Mouse (Mus musculus): Measurements from ENCODE around the gene Utrn.

Gene Utrn

DNA sequence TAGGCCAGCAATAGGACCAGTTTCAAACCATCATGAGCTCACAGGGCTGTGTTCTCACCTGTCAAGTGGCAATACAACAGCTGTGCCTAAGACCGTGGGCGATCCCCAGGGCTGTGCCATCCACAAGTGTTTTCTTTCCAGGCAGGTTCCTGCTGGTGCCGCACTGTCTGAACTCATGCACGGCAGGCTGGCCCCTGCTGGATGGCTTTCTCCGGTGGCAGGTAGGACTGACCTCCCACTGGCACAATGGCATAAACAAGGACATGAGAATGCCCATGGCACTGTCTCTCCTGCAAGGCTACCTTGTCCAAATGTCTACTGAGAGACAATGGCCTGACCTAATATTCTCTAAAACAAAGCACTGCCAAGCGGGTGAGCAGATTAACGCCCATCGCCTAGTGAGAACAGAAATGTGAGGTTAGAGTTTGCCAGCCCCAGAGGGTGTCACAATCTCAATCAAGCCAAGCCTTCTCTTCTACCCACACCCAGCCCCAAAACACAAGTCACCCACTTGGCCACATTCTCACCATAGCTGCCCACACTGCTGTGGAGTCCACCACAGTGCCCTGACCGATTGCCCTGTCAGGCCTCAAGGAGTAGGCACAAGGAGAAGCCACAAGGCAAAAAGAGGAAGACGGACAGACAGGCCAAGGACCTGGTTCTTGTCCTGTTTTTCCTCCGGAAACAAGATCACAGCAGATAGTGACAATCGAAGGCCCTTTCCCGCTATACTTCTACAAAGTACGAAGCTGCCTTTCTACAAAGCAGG, 32.9 kb downstream of the Utrn start:
- DNase-seq (ENCODE audit: low spot score), result no peak

DNA sequence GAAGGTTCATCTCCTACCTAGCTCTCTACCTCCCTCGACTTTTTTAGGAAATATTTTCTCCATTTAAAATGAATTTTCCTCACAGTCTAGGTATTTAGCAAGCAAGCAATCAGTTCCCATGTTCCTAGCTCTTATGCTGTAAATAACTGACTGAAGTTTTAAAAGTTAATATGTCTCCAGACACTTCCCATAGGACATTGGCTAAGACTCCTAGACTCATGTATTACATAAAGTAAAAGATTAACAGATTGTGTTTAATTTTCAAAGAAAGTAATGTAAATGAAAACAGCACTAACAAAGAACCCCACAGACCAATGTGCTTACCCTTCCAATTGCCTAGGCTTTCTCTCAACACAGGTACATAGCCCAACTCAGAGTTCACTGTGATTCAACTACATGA, 35.0 kb downstream of the Utrn start:
- DNase-seq (ENCODE audit: low spot score), result no peak

DNA sequence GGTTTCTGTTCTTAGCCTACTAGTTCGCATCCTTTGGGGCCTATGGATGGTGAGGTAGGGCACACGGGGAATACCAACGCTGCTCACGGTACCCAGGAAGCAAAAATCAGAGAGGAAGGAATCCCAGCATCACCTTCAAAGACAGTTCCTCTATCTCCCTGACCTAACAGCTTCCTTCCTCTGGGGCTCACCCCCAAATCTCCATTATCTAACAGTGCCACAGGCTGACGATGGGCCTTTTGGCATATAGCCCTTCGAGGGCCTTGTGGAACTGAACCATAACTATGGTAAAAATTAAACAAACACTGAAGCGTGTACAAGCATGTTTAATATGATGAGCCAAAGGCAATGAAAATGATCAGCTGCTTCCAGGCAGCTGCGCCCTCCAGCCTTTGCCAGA, 37.0 kb downstream of the Utrn start:
- DNase-seq (ENCODE audit: low spot score), result no peak

DNA sequence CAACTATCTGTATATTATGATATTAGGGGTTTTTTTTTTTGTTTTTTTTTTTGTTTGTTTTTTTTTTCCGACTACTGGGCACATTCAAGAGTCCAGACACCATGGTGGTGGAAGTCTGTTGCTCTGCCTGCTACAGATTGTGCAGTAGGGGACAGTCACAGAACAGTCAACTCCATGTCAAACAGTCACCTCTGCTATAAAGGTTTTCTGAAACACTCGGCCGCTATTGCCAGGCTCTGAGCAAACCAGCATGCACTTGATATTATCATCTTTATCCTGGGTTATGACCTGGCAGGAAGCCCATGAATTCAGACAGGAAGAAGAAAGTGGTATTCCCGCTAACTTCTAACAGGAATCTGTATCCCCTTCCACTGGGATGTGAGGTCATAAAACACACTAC, 41.4 kb downstream of the Utrn start:
- DNase-seq (ENCODE audit: low spot score), result no peak

DNA sequence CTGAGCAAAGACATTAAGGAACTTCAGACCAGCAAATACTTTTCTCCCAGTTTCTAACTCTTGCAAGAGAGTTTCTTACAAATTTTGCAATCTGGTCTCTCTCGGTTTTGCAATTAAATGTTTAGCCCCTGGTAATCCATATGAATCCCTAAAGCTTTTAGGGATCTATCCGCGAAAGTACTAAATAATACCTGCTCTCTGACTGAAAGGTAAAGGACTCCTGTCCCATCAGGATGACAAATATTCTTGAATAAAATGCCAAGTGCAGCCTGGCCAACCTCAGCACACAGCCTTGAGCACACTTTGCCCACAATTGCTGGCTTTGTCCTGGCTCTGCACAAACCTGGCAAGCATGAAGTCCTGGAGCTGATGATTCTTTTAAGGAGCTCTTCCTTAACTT, 41.9 kb downstream of the Utrn start:
- no peak for DNase-seq (ENCODE audit: low spot score)

DNA sequence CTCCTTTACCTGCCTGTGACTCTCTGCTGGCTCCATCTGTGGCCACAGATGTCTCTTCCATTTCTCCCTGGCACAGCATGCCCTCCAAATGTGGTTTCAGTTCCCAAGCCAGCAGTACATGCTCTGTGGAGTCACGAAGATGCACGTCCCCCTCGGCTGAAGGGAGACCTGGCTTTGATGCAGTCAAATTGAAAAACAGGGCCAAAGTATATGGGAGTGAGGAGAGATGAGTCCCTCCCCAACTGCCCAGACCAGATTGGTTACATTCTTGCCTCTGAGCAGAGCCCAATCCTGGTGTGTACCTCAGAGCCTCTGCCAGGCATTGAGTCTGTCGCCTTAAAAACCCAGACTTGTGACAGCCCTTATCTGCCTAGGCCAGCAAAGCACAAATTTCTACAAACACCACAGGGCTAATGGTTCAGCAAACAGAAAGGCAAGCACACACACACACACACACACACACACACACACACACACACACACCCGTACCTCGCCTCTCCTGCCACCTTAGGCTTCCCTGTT, 42.3 kb downstream of the Utrn start:
- DNase-seq (ENCODE audit: low spot score), result no peak

DNA sequence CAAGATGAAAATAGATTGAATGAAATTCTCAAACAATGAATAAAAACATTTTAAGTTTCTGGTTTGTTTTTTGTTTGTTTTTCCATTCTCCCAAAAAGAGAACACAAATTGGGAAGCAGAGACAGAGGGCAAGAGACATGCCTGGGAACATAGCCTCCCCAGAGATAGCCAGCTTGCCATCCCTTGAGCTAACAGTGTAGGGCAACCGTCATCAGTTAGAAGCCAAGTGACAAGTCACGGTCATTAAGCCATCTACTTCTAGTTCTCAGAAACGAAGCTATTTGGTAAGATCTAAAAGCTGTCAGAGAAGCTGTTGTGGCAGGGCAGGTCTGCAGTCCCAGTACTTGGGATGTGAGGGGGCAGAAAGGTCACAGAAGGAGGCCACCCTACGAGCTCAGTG, 44.8 kb downstream of the Utrn start:
- DNase-seq (ENCODE audit: low spot score), result no peak

DNA sequence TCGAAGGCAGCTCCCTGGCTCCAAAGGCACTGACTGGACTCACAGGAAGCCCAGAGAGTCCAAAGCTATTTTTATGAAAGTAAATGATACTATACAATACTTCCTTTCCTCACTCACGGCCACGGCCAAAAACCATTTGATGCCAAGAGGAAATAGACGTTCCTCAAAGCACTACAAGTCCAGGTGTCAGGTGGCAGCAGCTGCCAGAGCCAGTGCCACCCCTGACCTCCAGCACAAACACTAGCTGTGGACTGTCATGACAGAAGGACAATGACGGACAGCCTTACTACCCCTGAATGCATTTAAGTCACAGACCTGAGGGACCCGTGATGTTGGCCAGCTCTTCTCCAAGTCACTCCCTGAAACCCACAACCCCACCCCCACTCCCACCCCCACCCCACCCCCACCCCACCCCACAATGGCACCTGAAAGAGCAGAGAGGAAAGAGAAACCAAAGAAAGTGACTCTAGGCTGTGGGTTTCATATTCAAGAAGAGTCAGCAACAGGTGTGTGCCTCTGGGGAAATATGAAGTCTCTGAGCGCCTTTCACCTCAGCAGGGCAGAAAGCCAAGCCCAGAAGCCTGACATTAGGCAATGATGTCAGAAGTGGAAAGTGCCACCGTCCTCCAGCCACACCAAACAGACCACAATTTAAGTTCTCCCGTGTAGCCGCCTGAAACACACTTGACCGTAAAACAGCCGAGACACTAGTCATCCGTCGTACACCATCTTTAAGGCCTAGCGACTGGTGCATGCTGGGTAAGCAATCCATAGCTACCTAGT, 45.5 kb downstream of the Utrn start:
- peak; percentile 81 for DNase-seq (ENCODE audit: low spot score)

DNA sequence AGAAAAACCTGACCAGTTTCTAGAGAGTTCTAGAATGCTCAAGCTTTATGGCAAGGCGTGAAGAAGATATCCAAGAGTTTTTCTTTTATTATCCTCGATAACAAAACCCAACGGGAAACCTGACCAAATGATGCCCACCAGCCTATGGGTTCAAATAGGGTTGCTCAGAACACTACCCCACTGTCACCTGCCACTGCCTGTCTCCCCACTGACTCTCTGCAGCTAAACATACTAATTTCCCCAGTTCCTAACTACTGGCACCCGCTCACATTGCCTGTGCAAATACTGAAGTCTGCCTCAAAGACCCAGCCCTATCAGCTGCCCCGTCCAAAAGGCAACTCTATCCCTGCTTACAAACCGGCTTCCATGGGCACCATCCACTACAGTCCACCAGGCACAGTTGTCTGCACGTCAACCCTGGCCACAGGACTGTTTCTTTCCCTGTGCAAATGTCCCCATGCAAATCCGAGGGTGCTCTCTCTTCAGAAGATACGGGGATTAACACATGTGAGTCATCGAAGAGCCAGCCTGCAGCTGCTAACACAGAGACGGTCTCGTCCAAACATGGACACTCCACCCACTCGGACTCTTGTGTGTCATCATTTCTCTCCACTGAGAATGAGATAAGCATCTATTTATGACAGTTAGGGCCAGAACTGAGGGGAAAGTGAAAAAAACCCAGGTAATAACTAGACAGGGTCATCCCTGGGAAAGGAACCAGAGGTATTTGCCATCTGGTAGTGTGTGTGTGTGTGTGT, 48.0 kb downstream of the Utrn start:
- DNase-seq (ENCODE audit: low spot score), result no peak

DNA sequence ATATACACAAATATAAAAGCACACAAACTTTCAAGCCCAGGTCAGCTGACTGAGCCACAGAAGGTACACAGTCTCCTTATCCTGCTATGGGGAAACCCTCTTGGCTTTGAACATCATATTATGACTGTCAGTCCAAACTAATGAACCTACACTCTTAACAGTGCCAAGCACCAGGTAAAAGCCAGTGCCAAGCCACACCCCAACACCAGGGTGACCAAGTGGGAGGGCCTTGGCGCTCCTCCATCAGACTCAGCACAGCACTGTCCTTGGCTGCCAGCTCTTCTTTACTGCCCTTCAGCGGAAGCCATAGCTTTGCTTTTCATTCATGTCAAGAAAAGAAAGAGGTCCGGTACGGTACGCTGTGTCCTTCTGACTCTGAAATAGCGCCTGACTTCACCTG, 51.8 kb downstream of the Utrn start:
- DNase-seq (ENCODE audit: low spot score), result no peak

DNA sequence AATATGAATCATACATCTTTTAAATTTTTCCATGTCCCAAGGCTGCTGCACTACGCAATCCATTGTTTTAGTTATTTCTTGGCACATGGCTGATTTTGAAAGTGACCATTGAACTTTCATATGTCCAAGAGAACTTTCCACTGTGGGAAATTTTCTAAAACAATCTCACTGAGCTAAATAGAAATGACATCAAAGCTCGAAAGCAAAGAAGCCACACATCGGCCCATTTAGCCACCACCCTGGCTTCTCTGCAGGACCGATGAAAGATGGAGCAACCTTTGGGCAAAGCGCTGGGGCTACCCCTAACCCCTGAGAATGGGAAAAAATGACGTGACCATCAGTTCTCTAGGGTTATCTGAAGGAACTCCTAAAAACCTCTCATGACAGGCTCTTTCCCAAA, 52.6 kb downstream of the Utrn start:
- DNase-seq (ENCODE audit: low spot score), result no peak

DNA sequence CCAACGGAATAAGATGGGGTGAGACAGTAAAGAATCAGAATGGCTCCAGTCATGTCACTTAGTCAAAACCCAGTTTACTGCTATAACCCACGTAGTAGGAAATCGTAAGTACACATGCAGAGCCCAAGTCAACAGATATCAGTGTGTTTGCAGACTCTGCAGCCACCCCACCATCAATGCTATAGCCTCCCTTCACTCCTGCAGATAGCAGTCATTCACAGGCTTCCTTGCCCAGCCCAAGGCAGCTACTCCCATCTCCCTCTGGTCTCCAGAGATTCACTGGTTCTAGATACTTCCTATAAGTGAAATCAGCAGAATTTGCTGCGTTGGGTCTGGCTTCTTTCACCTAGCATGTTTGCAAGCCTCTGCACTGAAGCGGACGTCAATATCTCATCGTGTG, 54.8 kb downstream of the Utrn start:
- DNase-seq (ENCODE audit: low spot score), result no peak

DNA sequence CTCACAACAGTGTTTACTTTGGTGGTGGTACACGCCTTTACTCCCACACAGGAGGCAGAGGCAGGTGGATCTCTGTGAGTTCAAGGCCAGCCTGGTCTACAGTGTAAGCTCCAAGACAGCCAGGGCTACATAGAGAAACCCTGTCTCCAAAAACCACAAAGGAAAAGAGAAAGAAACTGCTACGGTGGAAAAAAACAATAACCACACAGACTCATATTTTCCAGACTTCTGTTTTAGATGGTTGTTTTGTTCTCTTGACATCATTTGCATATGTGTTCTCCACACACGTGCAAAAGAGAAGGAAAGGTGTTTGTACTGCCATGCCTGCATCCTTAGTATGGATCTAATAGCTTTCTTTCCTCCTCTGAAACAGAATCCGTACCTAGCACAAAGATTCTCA, 55.3 kb downstream of the Utrn start:
- no peak for DNase-seq (ENCODE audit: low spot score)

DNA sequence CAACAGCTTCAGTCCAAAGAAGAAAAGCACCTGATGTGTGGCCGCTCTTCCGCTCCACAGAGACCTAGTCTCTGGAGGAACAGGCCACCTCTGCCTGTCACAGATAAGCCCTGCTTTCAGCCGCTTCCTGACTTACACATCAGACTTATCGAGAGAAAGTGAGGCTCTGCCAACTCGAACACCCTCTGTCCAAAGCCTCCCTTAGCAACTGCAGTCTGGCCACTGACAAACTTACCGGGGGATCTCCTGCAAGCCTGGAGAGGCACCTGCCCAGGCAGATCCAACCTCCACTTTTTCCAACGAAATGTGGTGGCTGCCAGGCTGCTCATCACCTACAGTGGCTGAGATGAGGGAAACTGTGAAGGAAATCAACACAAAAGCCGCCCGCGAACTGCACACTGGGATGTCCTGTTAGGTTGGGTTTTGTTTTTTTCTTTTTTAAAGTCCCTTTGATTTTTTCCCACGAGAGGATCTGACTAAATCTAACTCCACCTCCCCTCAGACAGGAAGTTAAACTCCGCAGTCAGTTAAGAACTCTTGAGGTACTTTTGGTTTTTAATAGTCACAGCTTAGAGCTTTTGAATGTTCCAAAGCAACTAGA, 55.9 kb downstream of the Utrn start:
- DNase-seq (ENCODE audit: low spot score), result peak; percentile 84

DNA sequence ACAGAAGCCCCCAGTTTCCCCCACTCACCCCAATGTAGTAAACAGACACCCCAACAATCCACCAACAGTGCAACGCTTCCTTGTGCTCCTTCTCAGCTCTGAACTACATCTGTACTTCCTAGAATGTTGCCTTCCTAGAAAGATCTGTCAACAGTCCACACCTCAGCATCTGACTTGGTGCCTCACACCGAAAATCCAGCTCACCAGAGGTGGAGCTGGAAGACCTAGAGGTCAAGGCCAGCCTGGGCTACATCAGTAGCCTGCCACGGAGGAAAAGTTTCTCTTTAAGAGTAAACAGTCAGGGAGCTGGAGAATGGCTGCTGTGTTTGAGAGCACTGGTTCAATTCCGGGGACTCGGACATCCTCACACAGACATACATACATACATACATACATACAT, 56.5 kb downstream of the Utrn start:
- no peak for DNase-seq (ENCODE audit: low spot score)

DNA sequence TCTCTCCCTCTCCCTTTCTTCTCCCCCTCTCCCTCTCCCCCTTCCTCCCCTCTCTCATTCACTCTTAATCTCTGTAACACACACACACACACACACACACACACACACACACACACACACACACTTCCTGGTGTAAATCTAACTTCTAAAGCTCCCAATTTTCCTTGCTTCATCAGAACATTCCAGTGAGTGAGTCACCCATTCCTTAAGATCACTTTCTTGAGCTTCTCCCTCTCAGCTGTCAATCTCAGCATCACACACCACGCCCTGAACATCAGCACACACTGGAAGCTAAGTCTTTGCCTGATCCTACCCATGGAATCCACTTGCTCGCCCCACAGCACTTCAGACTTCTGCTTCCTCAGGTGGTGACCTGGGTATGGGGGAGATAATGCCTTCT, 58.3 kb downstream of the Utrn start:
- no peak for DNase-seq (ENCODE audit: low spot score)

DNA sequence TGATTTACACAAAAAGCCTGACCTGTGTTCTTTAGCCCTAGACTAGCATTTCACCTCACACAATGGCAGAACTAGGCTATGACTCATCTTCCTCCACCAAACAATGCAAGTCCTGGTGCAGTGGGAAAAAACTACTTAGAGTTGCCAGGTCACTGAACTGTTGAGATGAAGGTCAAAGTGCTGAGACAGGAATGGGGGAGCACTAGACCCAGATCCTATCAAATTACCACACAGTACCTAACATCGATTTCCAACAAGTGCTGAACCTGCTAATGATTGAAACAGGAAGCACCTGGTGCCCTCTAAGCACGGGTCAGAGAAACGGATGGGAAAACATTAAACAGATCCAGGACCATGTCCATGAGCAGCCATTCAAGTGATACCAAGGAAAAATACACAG, 59.5 kb downstream of the Utrn start:
- DNase-seq (ENCODE audit: low spot score), result no peak

DNA sequence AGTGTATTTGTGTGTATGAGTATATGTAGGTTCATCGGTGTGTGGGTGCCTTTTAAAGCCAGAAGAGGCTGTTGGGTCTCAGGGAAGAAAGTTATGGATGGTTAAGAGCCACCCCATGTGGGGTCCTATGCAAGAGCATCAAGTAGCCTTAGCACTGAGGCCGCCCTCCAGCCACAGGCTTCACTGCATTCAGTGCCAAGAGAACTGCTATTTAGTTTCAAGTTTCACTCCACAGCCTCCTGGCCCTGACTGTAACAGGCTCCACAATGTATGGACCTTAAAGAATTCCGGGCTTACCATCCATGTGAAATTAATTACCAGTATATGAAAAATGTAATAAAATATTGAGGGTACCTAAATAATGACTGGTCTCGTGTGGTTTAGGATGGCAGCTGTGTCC, 60.7 kb downstream of the Utrn start:
- DNase-seq (ENCODE audit: low spot score), result no peak

DNA sequence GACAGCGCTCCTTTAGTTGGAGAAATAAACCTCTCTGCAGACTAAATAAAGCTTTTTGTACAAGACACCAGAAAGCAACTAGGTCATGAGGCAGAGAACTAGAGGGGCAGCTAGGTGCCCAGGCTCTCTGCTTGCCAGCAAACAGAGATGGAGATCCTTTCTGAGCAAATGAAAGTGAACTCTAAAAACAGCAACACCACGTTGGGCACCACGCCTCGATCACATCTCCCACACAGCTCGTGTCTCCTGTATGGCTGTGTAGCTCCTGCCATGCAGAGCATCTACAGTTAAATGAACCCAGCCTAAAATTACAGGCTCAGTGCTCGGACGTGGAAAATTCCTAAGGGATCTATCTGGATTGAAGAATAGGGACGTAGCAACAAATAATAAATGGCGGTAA, 61.5 kb downstream of the Utrn start:
- DNase-seq (ENCODE audit: low spot score), result no peak

DNA sequence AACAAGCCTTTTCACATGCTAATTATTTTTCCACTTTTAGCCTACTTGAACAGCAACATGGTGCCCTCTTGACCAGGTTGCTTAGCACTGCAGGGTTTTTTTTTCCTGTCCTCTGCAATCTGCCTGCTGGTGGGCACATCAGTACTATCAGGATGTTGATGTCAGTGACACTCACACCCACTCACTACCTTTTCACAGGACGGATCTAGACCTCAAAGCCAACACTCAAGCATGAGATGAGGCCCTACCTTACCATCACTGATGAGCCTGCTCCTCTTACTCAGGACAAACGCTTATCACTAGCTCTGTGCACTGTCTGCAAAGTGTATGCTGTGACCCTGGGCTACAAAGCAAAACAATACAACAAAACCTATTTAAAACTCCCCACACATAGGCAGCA, 63.3 kb downstream of the Utrn start:
- DNase-seq (ENCODE audit: low spot score), result peak; percentile 58

DNA sequence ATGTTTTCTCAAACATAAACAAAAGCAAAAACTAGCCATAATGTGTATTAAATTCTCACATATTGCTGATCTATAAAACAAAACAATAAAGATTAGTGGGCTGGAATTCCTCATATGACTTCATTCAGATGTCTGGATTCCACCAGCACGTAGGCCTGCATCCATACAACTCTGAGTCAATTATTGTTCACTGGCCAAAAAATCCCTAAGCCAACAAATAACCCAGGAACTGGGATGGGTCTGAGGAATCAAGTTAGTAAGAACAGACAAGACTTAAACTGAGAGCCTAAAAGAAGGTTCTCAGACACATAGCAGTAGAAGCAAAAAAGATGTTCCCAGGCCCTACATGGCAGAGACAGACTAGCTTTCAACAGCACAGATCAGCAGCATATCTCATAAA, 65.2 kb downstream of the Utrn start:
- DNase-seq (ENCODE audit: low spot score), result no peak

DNA sequence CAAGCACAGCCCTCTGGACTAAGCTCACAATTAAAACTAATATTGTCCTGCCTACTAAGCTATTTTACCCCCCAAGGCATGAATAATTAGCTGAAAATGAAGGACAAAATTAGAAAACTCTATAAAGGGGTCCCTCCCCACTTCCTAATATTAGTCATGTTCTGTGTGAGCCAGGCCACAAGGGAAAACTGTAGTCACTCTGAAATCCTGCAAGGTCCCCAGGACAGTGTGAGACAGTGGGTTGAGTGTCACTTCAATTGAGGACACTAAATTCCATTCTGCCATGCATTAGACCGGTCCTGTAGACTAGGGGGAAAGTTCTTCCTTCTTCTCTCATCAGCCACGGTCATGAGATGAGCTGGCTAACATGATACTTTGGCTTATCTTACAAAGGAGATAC, 69.7 kb downstream of the Utrn start:
- DNase-seq (ENCODE audit: low spot score), result no peak
